Mouse (Mus musculus) heart, postnatal 0 days (tissue): Measurements from ENCODE around the gene Krtdap. TPM values are rescaled to one million over a fixed set of nuclear protein-coding genes. Genes with fewer than 3 reads are reported as not detected.

Experiments used
- ATAC-seq: fragments of 200-750 bp; cut with Nextera tagmentation; 2 replicates; pipeline ENCODE4 v1.8.0; 2017; ENCODE audit warnings: low read depth, moderate number of reproducible peaks, moderate library complexity; ENCODE audit not compliant: insufficient read depth
- DNase-seq: peaks from one replicate; pipeline ENCODE4 v3.0.0-alpha.2; 2016; ENCODE audit warnings: low spot score
- H3K27ac ChIP-seq: fragments of 300-500 bp; sonication (generic); 2 replicates; pipeline ENCODE4 v1.5.1; 2014; ENCODE audit warnings: low read depth, mild to moderate bottlenecking
- H3K27me3 ChIP-seq: fragments of 300-500 bp; sonication (generic); 2 replicates; pipeline ENCODE4 v1.6.1; 2014; ENCODE audit warnings: low read length, mixed read lengths; ENCODE audit not compliant: control insufficient read depth, insufficient read depth
- H3K36me3 ChIP-seq: fragments of 300-500 bp; sonication (generic); replicated peaks from 2 replicates; pipeline ENCODE4 v1.6.1; 2014; ENCODE audit warnings: low read length, mixed read lengths; ENCODE audit not compliant: control insufficient read depth, insufficient read depth
- H3K4me1 ChIP-seq: fragments of 300-500 bp; sonication (generic); 2 replicates; pipeline ENCODE4 v1.6.1; 2014; ENCODE audit warnings: antibody characterized with exemption; ENCODE audit not compliant: control insufficient read depth, insufficient read depth
- H3K4me2 ChIP-seq: fragments of 300-500 bp; sonication (generic); 2 replicates; pipeline ENCODE4 v1.6.1; 2014; ENCODE audit warnings: low read depth, mild to moderate bottlenecking, low read length, moderate library complexity
- H3K4me3 ChIP-seq: fragments of 300-500 bp; sonication (generic); 2 replicates; pipeline ENCODE4 v1.5.1; 2014; ENCODE audit warnings: low read depth, low read length
- H3K9ac ChIP-seq: fragments of 300-500 bp; sonication (generic); replicated peaks from 2 replicates; pipeline ENCODE4 v1.6.1; 2014; ENCODE audit warnings: low read depth, low read length, mixed read lengths
- H3K9me3 ChIP-seq: fragments of 300-500 bp; sonication (generic); replicated peaks from 2 replicates; pipeline ENCODE4 v1.6.1; 2016; ENCODE audit warnings: low read length; ENCODE audit not compliant: control insufficient read depth
- CTCF ChIP-seq: IDR thresholded peaks from 2 replicates; pipeline ENCODE4 v1.5.1; 2016; ENCODE audit warnings: antibody characterized with exemption, control low read depth, low read depth
- EP300 ChIP-seq: IDR thresholded peaks from 2 replicates; pipeline ENCODE4 v1.6.1; 2016; ENCODE audit warnings: antibody characterized with exemption, low read depth
- WGBS: fragments of 180-500 bp; shearing (Covaris S2); extraction: QIAGEN DNeasy Blood & Tissue Kit; methylation state at CpG from one replicate; pipeline ENCODE4 v1.1.7; 2014; 5-methylcytosine and 5-hydroxymethylcytosine counted together
- polyA plus RNA-seq: library from polyadenylated mRNA; unstranded; fragments of >200 nt; fragmentation: Nextera tagmentation; extraction: Ambion mirVana; gene quantifications from 2 replicates; pipeline ENCODE4 v1.2.1, GENCODE M21; 2015
- total RNA-seq: library from RNA; depleted of rRNA; stranded (reverse); fragments of >200 nt; gene quantifications from 2 replicates; pipeline ENCODE4 v1.2.3, GENCODE M21; 2014; ENCODE audit warnings: low replicate concordance

Krtdap gene
- total and polyA plus RNA-seq, 2 experiments from 2014 or later = 0.40 TPM; not detected in 1

DNA sequence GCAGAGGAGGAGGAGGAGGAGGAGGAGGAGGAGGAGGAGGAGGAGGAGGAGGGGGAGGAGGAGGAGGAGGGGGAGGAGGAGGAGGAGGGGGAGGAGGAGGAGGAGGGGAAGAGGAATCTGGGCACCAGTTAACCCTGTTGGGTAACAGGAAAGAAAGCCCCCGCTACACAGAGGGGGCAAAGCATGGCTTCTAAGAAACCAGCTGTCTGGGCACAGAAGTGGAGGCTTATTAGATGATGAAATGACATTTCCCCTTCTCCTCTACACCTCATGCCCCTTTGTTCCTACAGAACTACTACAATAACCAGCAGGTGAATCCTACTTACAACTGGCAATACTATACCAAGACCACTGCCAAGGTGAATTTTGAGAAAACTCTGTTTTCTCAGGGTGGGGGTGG, 9.8 kb upstream of the Krtdap start:
- Histone ChIP-seq H3K9ac (no peak overlapping the region), H3K4me3 (no peak overlapping the region), H3K4me2 (no peak overlapping the region), H3K9me3 (no peaks in the 10 kb centered on the region), H3K27ac (no peak overlapping the region), H3K36me3 (no peaks in the 10 kb centered on the region), H3K4me1 (no peaks in the 10 kb centered on the region), H3K27me3 (no peaks in the 10 kb centered on the region)
- DNase-seq (no peak), ATAC-seq (no peak)
- TF ChIP-seq EP300 = no peak
- no peak for TF ChIP-seq CTCF
- 69% methylated on average over 1 of the region's 1 CpGs for whole genome bisulfite sequencing

DNA sequence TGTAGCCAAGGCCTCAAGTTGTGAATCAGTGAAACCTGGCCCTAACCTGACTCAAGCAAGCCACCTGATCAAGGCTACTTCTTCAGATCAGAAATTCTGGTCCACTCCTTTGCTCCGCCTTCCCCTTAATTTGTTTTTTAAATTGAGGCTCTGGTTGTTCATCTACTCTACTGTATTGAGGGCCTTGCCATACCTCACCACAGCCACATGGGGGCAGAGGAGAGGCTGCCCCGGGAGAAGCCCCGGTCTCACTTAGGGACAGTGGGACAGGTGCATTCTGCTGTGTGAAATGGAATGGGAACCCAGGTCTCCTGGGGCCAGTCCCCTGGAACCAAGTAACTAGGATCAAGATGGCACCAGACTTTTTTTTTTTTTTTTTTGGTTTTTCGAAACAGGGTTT, 5.9 kb upstream of the Krtdap start:
- no peak overlapping the region for H3K27ac ChIP-seq
- H3K9ac ChIP-seq = no peak overlapping the region
- H3K4me3 ChIP-seq = no peak overlapping the region
- H3K4me2 ChIP-seq = no peak overlapping the region
- no peaks in the 10 kb centered on the region for H3K36me3 ChIP-seq
- no peak for TF ChIP-seq EP300
- peak; percentile 34 for TF ChIP-seq CTCF
- DNase-seq (no peak), ATAC-seq (no peak)
- no peaks in the 10 kb centered on the region for H3K9me3 ChIP-seq
- no peaks in the 10 kb centered on the region for H3K27me3 ChIP-seq
- WGBS = 61% methylated on average over 4 of the region's 4 CpGs
- no peaks in the 10 kb centered on the region for H3K4me1 ChIP-seq

DNA sequence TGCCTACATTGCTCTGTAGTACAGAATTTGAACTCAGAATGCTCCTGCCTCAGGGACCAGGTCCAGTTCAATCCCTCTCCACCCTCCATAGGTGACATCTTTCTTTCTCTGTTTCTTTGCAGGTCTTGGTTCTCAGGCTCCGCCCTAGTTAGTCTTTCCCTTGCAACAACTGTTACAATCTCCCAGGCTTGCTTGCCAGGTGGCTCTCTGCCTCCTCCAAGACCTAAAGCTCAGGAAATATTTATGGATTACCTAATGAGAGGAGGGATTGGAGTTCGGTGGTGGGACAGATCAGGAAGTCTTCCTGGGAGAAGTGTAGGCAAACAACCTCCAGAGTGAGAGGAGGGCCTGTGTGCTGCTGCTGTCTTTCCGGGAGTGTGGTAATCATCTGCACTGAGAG, 5.0 kb upstream of the Krtdap start:
- ATAC-seq = no peak
- DNase-seq = no peak
- H3K9ac ChIP-seq = no peak overlapping the region
- no peaks in the 10 kb centered on the region for H3K9me3 ChIP-seq
- no peak for TF ChIP-seq CTCF
- TF ChIP-seq EP300 = no peak
- no peak overlapping the region for H3K4me2 ChIP-seq
- no peak overlapping the region for H3K27ac ChIP-seq
- H3K4me3 ChIP-seq = no peak overlapping the region
- no peaks in the 10 kb centered on the region for H3K4me1 ChIP-seq
- no peaks in the 10 kb centered on the region for H3K36me3 ChIP-seq
- H3K27me3 ChIP-seq = no peaks in the 10 kb centered on the region
- WGBS = 67% methylated on average over 3 of the region's 3 CpGs

DNA sequence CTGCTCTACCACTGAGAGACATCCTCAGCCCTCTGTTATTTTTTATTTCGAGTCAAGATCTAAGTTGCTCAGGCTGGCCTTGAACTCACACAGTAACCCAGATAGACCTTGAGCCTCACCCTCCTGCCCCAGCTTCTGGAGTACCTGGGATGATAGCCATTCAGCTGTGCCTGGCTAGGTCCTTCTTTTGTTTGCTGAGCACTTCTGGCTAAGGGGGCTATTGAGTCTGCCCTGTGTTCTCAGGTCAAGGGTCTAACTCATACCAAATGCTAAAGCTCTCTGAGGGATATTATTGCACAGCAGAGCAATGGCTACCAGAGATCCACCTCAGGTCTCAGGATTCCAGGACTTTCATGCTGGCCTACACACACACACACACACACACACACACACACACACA, 2.5 kb upstream of the Krtdap start:
- Histone ChIP-seq H3K36me3 (no peaks in the 10 kb centered on the region), H3K4me1 (no peaks in the 10 kb centered on the region), H3K27me3 (peaks cover 10% of the 10 kb centered on the region; the same call in 1 of the 2 replicates), H3K4me2 (no peak overlapping the region), H3K9ac (no peak overlapping the region), H3K4me3 (no peak overlapping the region), H3K27ac (no peak overlapping the region), H3K9me3 (no peaks in the 10 kb centered on the region)
- ATAC-seq (no peak), DNase-seq (no peak)
- 58% methylated on average over 1 of the region's 1 CpGs for WGBS
- no peak for TF ChIP-seq CTCF
- no peak for TF ChIP-seq EP300

DNA sequence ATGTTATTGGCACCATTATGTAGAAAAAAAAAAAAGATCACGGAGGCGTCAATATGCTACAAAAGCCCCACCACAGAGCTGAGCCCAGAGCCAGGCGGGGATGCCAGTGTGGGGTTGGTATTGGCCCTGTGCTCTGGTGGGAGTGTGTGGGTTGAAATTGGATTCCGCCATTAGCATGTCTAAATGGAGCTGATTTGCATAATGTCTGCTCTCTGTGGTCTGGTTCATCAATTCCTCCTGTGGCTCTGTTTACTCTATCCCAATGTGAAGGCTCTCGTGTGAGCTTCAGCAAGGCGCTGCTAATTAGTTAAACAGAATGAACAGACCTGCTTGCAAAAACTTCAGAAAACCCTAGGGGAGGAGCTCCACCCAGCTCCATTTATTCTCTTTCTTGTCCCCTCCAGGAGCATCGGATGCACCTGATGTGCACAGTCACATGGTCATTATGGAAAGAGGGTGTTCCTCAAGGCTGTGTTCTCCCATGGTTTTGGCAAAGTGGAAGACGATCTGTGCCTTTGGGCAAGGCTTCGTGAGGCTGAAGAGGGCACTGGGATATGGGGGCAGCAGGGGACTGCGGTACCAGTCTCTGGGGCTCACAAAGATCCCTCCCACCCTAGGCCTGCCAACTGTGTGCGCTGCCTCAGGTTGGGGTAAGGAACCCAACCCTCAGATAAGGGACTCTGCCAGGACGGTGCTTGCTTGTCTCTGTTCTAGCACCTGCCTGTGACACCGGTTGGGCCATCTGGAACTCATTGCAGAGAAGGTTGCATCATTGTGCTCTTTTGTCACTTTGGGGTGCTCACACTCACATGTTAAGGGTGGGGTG, 1.8 kb upstream of the Krtdap start:
- H3K4me3 ChIP-seq = no peak overlapping the region
- H3K9ac ChIP-seq = no peak overlapping the region
- no peaks in the 10 kb centered on the region for H3K36me3 ChIP-seq
- peaks cover 10% of the 10 kb centered on the region; the same call in 1 of the 2 replicates for H3K27me3 ChIP-seq
- no peak for DNase-seq
- WGBS = 72% methylated on average over 13 of the region's 13 CpGs
- no peak overlapping the region for H3K4me2 ChIP-seq
- no peak overlapping the region for H3K27ac ChIP-seq
- ATAC-seq = no peak
- no peaks in the 10 kb centered on the region for H3K9me3 ChIP-seq
- no peaks in the 10 kb centered on the region for H3K4me1 ChIP-seq
- TF ChIP-seq CTCF = no peak
- no peak for TF ChIP-seq EP300

DNA sequence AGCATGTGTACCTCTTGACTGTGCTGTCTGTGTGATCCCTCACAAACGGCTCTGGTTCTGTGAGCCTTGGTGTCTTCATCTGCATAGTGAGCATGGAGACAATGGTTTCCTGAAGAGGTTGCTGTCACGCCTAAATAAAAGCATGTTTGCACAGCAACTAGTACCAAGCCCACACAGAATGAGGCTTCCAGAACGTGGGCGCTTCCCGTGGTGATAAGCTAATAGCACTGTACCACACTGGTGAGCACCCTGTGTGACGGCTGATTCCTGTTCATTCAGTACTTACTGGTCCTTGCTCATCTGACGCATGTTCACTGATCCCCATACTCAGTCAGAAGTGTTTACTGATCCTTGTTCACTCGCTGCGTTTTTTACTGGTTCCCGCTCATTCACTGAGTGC, 2.4 kb downstream of the Krtdap start:
- Histone ChIP-seq H3K4me2 (no peak overlapping the region), H3K27ac (no peak overlapping the region), H3K9me3 (no peaks in the 10 kb centered on the region), H3K9ac (no peak overlapping the region), H3K27me3 (peaks cover 13% of the 10 kb centered on the region; the same call in 1 of the 2 replicates), H3K4me1 (no peaks in the 10 kb centered on the region), H3K4me3 (no peak overlapping the region), H3K36me3 (no peaks in the 10 kb centered on the region)
- ATAC-seq (no peak), DNase-seq (no peak)
- TF ChIP-seq EP300 (no peak), CTCF (no peak)
- 69% methylated on average over 10 of the region's 10 CpGs for WGBS
